Mouse (Mus musculus): ENCODE data around the gene Hs1bp3.

GRCm38 (mm10) chr12:8289499-8289898 lies 23.7 kb upstream of the Hs1bp3 start:
- TF ChIP-seq POLR2A (IDR thresholded peaks at IDR 0.05; ENCODE audit: borderline replicate concordance, control insufficient read depth, low read depth, low read length) (no peak), CTCF (IDR thresholded peaks at IDR 0.05; ENCODE audit: control insufficient read depth, insufficient read depth, low read length) (no peak)
